Mouse (Mus musculus): ENCODE data around the gene Mcm10. TPM values are rescaled to one million over a fixed set of nuclear protein-coding genes. Genes with fewer than 3 reads are reported as not detected.

Gene Mcm10
- 0.79 and 1.7 TPM in 2 replicates for polyA plus RNA-seq (2012; rRNA removed; ENCODE audit: low replicate concordance)

DNA sequence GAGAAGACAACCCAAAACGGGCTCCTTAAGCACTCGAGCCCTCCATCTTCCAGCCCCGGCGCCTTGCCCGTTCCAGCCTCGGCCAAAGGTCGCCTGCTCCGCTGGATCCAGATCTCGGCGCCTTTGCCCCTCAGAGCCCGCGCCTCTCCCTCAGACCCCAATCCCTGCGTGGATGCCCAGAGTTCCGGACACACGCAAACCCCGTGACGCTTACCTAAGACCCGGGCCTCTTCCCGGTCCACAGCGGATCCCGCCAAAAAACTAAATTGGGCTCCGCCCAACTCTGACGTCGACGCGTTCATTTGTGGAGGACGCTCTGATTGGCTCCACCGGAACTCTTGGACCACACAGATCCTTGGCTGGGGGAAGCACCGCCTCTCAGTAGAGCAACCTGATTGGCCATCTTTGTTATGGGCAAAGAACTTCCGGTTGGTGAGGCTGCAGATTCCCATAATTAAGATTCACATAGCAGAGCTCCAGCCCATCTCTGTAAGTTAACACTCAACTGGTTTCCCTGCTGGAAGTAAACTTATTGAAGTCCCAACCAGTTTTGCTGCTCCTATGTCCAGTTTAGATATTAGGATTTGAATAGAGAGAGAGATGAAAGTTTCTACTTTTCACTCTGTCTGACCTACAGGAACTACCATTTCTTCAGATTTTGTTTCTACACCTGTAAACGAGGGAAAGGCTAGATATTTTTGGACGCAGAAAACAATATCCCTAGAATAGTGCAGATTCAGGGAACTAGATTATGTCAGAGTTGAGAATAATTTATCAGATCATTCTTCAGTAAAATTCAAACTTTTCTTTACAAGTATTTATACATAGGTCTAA, at the start of gene Mcm10:
Gene Mcm10, minus strand, starts transcription at position 301 of the 834 bp plus-strand sequence.

DNA sequence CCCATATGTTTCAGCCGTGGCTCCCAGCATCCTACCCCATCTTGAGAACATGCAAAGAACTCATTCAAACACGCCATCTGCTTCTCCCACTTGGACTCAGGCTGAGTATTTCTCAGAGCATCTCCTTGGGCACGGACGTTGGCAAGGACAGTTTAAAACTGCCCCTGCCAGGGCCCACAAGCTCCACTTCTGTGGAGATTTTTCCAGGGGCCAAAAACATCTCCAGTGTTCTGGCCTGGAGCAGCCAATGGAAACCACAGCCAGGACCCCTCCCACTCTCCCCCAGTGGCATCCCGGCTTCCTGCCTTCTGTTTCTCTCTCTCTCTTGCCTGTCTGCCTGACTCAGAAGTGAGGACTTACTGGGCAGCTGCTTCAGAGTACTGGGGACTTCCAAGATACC, 36.8 kb downstream of the Mcm10 start, which contains the start of gene Ucma:
Gene Ucma, plus strand, starts transcription at position 316 of the 400 bp plus-strand sequence.

Other genes with a start within 250 kb of the Mcm10 start
- gene Sephs1, start 131.2 kb downstream of the Mcm10 start, polyA plus RNA-seq (2012; rRNA removed; ENCODE audit: low replicate concordance): 15.1 and 19.0 TPM in 2 replicates
- gene Phyh, start 93.8 kb downstream of the Mcm10 start, polyA plus RNA-seq (2012; rRNA removed; ENCODE audit: low replicate concordance): 79.0 and 237 TPM in 2 replicates
- not detected in 2 replicates for gene Ucma, start 36.7 kb downstream of the Mcm10 start, polyA plus RNA-seq (2012; rRNA removed; ENCODE audit: low replicate concordance)
- 3.6 and 5.7 TPM in 2 replicates for gene Optn, start 51.3 kb upstream of the Mcm10 start, polyA plus RNA-seq (2012; rRNA removed; ENCODE audit: low replicate concordance)
- 32.5 and 32.8 TPM in 2 replicates for gene Ccdc3, start 125.0 kb upstream of the Mcm10 start, polyA plus RNA-seq (2012; rRNA removed; ENCODE audit: low replicate concordance)

Data from mammary gland, adult 2 months (tissue).